Mouse (Mus musculus) frontal cortex, adult 2 months (tissue): ENCODE measurements around the gene Krtap1-5. TPM values are rescaled to one million over a fixed set of nuclear protein-coding genes. Genes with fewer than 3 reads are reported as not detected.

Source experiments
- DNase-seq, 2 experiments: peaks; one replicate each; pipeline ENCODE4 v3.0.0; 2022; ENCODE audit warnings: low spot score in 1 of 2; ENCODE audit errors: extremely low spot score in 1 of 2
- polyA plus RNA-seq: library from polyadenylated mRNA; depleted of rRNA; stranded (reverse); fragments of >200 nt; gene quantifications from 2 replicates; pipeline ENCODE4 v1.2.3, GENCODE M21; 2012; rRNA removed

The Krtap1-5 gene
- polyA plus RNA-seq, 1 experiment = not detected

GRCm38 (mm10) chr11:99550765-99551164 is 30.1 kb downstream of the Krtap1-5 start, which contains the start of gene Krtap3-3:
Gene Krtap3-3 (minus strand): TSS chr11:99550865.
- DNase-seq = no peak

GRCm38 (mm10) chr11:99547892-99548291 is 32.9 kb downstream of the Krtap1-5 start:
- DNase-seq = no peak

GRCm38 (mm10) chr11:99539721-99540120 is 41.1 kb downstream of the Krtap1-5 start:
- peak in 1 of 2 experiments; percentile 59 for DNase-seq

Other genes starting within 250 kb of the Krtap1-5 start
- gene Krt26, start 243.1 kb downstream of the Krtap1-5 start, polyA plus RNA-seq = 0.06 TPM in 1 of 2 replicates, not detected in the other
- gene Krt27, start 229.9 kb downstream of the Krtap1-5 start, polyA plus RNA-seq = 0.19 TPM in 1 of 2 replicates, not detected in the other
- 0.17 TPM in 1 of 2 replicates, not detected in the other for gene Krt28, start 206.1 kb downstream of the Krtap1-5 start, polyA plus RNA-seq
- 9.3 and 11.7 TPM in 2 replicates for gene Krt10, start 191.7 kb downstream of the Krtap1-5 start, polyA plus RNA-seq
- 6.7 and 9.7 TPM in 2 replicates for gene Krt12, start 158.8 kb downstream of the Krtap1-5 start, polyA plus RNA-seq
- gene Krt20, start 142.9 kb downstream of the Krtap1-5 start, polyA plus RNA-seq = 0.08 TPM in 2 replicates
- gene Krt23, start 87.9 kb downstream of the Krtap1-5 start, polyA plus RNA-seq = 0.15 TPM in 1 of 2 replicates, not detected in the other
- not detected in 2 replicates for gene Krt39, start 59.7 kb downstream of the Krtap1-5 start, polyA plus RNA-seq
- gene Krt40, start 37.9 kb downstream of the Krtap1-5 start, polyA plus RNA-seq = 0.08 TPM in 1 of 2 replicates, not detected in the other
- gene Krtap3-3, start 30.2 kb downstream of the Krtap1-5 start, polyA plus RNA-seq = not detected in 2 replicates
- not detected in 2 replicates for gene Krtap3-2, start 24.2 kb downstream of the Krtap1-5 start, polyA plus RNA-seq
- not detected in 2 replicates for gene Gm11939, start 21.6 kb downstream of the Krtap1-5 start, polyA plus RNA-seq
- gene Krtap3-1, start 14.4 kb downstream of the Krtap1-5 start, polyA plus RNA-seq = not detected in 2 replicates
- not detected in 2 replicates for gene Krtap1-4, start 2.6 kb upstream of the Krtap1-5 start, polyA plus RNA-seq
- not detected in 2 replicates for gene Krtap1-3, start 10.3 kb upstream of the Krtap1-5 start, polyA plus RNA-seq
- not detected in 2 replicates for gene Krtap9-3, start 17.1 kb upstream of the Krtap1-5 start, polyA plus RNA-seq
- gene Gm11938, start 22.3 kb upstream of the Krtap1-5 start, polyA plus RNA-seq = not detected in 2 replicates
- gene Gm11937, start 29.2 kb upstream of the Krtap1-5 start, polyA plus RNA-seq = not detected in 2 replicates
- not detected in 2 replicates for gene Krtap2-4, start 33.8 kb upstream of the Krtap1-5 start, polyA plus RNA-seq
- gene Gm11562, start 39.4 kb upstream of the Krtap1-5 start, polyA plus RNA-seq = not detected in 2 replicates
- gene Krtap4-1, start 47.2 kb upstream of the Krtap1-5 start, polyA plus RNA-seq = not detected in 2 replicates
- gene Krtap4-2, start 54.1 kb upstream of the Krtap1-5 start, polyA plus RNA-seq = not detected in 2 replicates
- not detected in 2 replicates for gene Krtap4-7, start 63.1 kb upstream of the Krtap1-5 start, polyA plus RNA-seq
- gene Gm11555, start 69.2 kb upstream of the Krtap1-5 start, polyA plus RNA-seq = not detected in 2 replicates
- not detected in 2 replicates for gene Gm11563, start 77.9 kb upstream of the Krtap1-5 start, polyA plus RNA-seq
- not detected in 2 replicates for gene Krtap4-6, start 84.9 kb upstream of the Krtap1-5 start, polyA plus RNA-seq
- not detected in 2 replicates for gene Gm14190, start 109.7 kb upstream of the Krtap1-5 start, polyA plus RNA-seq
- not detected in 2 replicates for gene Gm14180, start 153.3 kb upstream of the Krtap1-5 start, polyA plus RNA-seq
- not detected in 2 replicates for gene Gm11595, start 191.9 kb upstream of the Krtap1-5 start, polyA plus RNA-seq
- gene Krtap4-8, start 199.7 kb upstream of the Krtap1-5 start, polyA plus RNA-seq = not detected in 2 replicates
- gene Krtap4-9, start 204.2 kb upstream of the Krtap1-5 start, polyA plus RNA-seq = not detected in 2 replicates
- not detected in 2 replicates for gene Gm11596, start 212.5 kb upstream of the Krtap1-5 start, polyA plus RNA-seq
- gene Gm11569, start 217.9 kb upstream of the Krtap1-5 start, polyA plus RNA-seq = not detected in 2 replicates
- not detected in 2 replicates for gene Gm11554, start 223.4 kb upstream of the Krtap1-5 start, polyA plus RNA-seq
- not detected in 2 replicates for gene Krtap4-13, start 228.9 kb upstream of the Krtap1-5 start, polyA plus RNA-seq
- not detected in 2 replicates for gene Gm11564, start 234.7 kb upstream of the Krtap1-5 start, polyA plus RNA-seq